Mouse (Mus musculus): Measurements from ENCODE around the gene Josd1. TPM values are rescaled to one million over a fixed set of nuclear protein-coding genes. Genes with fewer than 3 reads are reported as not detected.

The Josd1 gene
- polyA plus RNA-seq (2016; fragmentation: Nextera tagmentation; extraction: Ambion mirVana), result 30.1 and 32.7 TPM in 2 replicates

DNA sequence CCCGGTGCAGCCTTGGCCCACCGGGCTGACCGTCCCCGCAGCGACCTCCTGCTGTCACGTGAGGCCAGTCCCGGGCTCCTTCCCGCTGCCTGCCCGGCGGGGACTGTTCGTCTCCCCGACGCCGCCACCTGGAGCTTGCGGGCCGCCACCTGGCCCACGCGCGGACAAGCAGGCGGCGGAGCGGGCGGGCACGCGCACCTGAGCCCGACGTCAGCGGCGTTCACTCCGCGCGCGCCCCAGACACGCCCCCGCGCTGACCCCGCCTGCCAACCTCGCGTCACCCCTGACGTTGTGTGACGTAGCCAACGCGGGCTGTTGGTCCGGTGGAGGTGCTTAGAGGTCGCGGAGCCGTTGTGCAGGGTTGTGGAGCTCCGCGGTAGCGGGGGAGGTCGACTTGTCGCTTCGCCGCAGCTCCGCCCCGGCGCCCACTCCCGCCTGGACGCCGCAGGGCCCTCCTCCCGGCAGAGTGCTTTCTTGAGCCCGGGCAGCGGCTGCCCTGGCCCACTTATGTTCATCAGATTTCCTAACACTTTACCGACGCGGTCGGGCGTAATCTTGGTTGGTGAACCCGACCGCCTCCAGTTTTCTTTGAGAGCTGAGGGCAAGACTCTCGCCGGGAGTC is at the start of gene Josd1:
Gene Josd1, minus strand, starts transcription at position 274 of the 622 bp plus-strand sequence.
- H3K4me1 ChIP-seq, result peaks cover 60% of the 10 kb centered on the region
- under 1% methylated on average over 63 of the region's 72 CpGs for whole genome bisulfite sequencing
- H3K27me3 ChIP-seq, result no peaks in the 10 kb centered on the region
- peak within 1 kb of the TSS; percentile 78 for H3K4me2 ChIP-seq (replicated peaks)
- peak within 1 kb of the TSS; percentile 77 for H3K4me3 ChIP-seq
- peak within 1 kb of the TSS; percentile 89 for H3K9ac ChIP-seq
- H3K36me3 ChIP-seq, result no peaks in the 10 kb centered on the region
- peak; percentile 37 for ATAC-seq (ENCODE audit: insufficient number of reproducible peaks, insufficient read depth, low FRiP score, low TSS enrichment)
- peak within 1 kb of the TSS; percentile 97 for H3K27ac ChIP-seq
- H3K9me3 ChIP-seq, result no peaks in the 10 kb centered on the region

DNA sequence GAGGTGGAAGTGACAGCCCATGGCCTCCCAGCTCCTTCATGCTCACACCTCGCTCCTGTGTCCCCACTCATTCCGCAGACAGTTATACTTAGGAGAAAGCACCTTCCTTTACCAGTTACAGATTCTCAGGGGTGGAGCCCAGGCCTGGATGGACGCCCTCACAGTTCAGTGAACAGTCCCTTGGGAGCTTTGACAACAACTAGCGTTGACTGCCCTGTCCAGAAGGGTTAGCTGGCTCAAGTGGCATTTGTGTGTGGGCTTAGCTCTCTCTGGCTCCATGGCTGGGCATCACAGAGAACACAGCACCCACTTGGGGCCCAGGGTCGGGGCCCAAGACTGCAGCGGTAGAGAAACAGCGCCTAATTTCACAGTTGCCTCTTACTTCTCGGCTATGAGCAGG is 46.6 kb upstream of the Josd1 start:
- Histone ChIP-seq H3K27ac (no peak overlapping the region), H3K9ac (no peak overlapping the region), H3K9me3 (no peaks in the 10 kb centered on the region), H3K4me1 (0 out of 2 replicates have a peak, but pooled peaks cover 3% of the 10 kb centered on the region), H3K27me3 (no peaks in the 10 kb centered on the region), H3K4me3 (no peak overlapping the region), H3K36me3 (peaks cover 90% of the 10 kb centered on the region), H3K4me2 (replicated peaks) (no peak overlapping the region)
- no peak for ATAC-seq (ENCODE audit: insufficient number of reproducible peaks, insufficient read depth, low FRiP score, low TSS enrichment)
- 86% methylated on average over 8 of the region's 8 CpGs for WGBS

- no peaks in the 10 kb centered on the region for H3K4me1 ChIP-seq
- H3K9ac ChIP-seq, result no peak overlapping the region
- no peak overlapping the region for H3K4me3 ChIP-seq
- H3K36me3 ChIP-seq, result peaks cover 90% of the 10 kb centered on the region
- H3K4me2 ChIP-seq (replicated peaks), result no peak overlapping the region
- H3K27ac ChIP-seq, result no peak overlapping the region
- no peaks in the 10 kb centered on the region for H3K27me3 ChIP-seq
- ATAC-seq (ENCODE audit: insufficient number of reproducible peaks, insufficient read depth, low FRiP score, low TSS enrichment), result no peak
- 77% methylated on average over 4 of the region's 4 CpGs for WGBS
- H3K9me3 ChIP-seq, result no peaks in the 10 kb centered on the region
Measured at GRCm38 (mm10) chr15:79733640-79734039, 45.9 kb upstream of the Josd1 start.

- Histone ChIP-seq H3K27me3 (no peaks in the 10 kb centered on the region), H3K4me2 (replicated peaks) (no peak overlapping the region), H3K27ac (no peak overlapping the region), H3K9ac (no peak overlapping the region), H3K36me3 (peaks cover 90% of the 10 kb centered on the region), H3K9me3 (no peaks in the 10 kb centered on the region), H3K4me1 (no peaks in the 10 kb centered on the region), H3K4me3 (no peak overlapping the region)
- WGBS, result 92% methylated on average over 8 of the region's 8 CpGs
- no peak for ATAC-seq (ENCODE audit: insufficient number of reproducible peaks, insufficient read depth, low FRiP score, low TSS enrichment)
Measured at GRCm38 (mm10) chr15:79733192-79733591, 45.5 kb upstream of the Josd1 start.

DNA sequence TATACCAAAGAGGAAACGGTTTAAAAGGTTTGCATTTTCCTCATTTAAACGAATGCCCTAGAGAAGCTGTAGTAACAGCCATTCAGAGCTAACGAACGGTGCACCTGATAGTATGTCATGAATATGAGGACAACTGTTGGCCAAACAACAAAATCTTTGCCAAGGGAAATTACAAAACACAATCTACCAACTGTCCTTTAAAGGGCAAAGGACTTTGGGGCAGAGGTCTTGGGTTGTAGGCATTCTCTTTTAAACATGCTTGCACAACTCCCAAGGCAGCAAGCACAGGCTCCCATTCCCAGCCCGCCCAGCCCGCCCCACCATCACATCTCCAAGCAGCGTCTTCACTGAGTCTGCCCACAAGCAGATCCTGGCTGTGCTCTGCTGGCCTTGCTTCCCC is 43.8 kb upstream of the Josd1 start:
- WGBS, result 89% methylated on average over 7 of the region's 7 CpGs
- no peak overlapping the region for H3K4me3 ChIP-seq
- no peak overlapping the region for H3K4me2 ChIP-seq (replicated peaks)
- H3K36me3 ChIP-seq, result peaks cover 90% of the 10 kb centered on the region
- H3K4me1 ChIP-seq, result no peaks in the 10 kb centered on the region
- no peak for ATAC-seq (ENCODE audit: insufficient number of reproducible peaks, insufficient read depth, low FRiP score, low TSS enrichment)
- H3K27ac ChIP-seq, result no peak overlapping the region
- no peaks in the 10 kb centered on the region for H3K27me3 ChIP-seq
- no peaks in the 10 kb centered on the region for H3K9me3 ChIP-seq
- no peak overlapping the region for H3K9ac ChIP-seq

- WGBS, result 87% methylated on average over 10 of the region's 10 CpGs
- Histone ChIP-seq H3K9me3 (no peaks in the 10 kb centered on the region), H3K4me3 (no peak overlapping the region), H3K9ac (no peak overlapping the region), H3K36me3 (peaks cover 92% of the 10 kb centered on the region), H3K27ac (no peak overlapping the region), H3K4me2 (replicated peaks) (no peak overlapping the region), H3K4me1 (no peaks in the 10 kb centered on the region), H3K27me3 (no peaks in the 10 kb centered on the region)
- no peak for ATAC-seq (ENCODE audit: insufficient number of reproducible peaks, insufficient read depth, low FRiP score, low TSS enrichment)
Measured at GRCm38 (mm10) chr15:79728731-79729388, 41.1 kb upstream of the Josd1 start.

- H3K27ac ChIP-seq, result no peak overlapping the region
- no peak for ATAC-seq (ENCODE audit: insufficient number of reproducible peaks, insufficient read depth, low FRiP score, low TSS enrichment)
- no peak overlapping the region for H3K4me3 ChIP-seq
- peaks cover 89% of the 10 kb centered on the region for H3K36me3 ChIP-seq
- no peaks in the 10 kb centered on the region for H3K4me1 ChIP-seq
- H3K9ac ChIP-seq, result no peak overlapping the region
- 72% methylated on average over 5 of the region's 5 CpGs for WGBS
- no peaks in the 10 kb centered on the region for H3K9me3 ChIP-seq
- H3K4me2 ChIP-seq (replicated peaks), result no peak overlapping the region
- no peaks in the 10 kb centered on the region for H3K27me3 ChIP-seq
Measured at GRCm38 (mm10) chr15:79728311-79728710, 40.6 kb upstream of the Josd1 start.

DNA sequence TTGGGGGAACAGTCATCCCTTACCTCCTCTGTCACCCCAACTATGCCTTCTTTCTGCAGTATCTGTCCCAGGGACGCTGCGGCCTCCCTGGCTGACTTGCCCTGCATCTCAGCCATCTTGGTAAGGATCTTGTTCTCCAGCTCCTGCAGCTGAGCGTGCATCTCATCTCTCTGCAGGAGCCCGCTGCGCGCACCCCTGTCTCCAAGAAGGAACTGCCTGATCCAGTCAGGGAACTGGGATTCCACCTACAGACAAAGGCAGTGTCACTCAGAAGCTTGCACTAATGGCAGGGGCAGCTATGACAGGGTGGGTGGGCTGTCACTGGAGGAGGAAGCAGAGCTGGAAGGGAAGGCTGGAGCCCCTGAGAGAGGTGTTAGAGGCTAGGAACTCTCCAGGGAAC is 40.1 kb upstream of the Josd1 start:
- Histone ChIP-seq H3K4me3 (no peak overlapping the region), H3K27me3 (no peaks in the 10 kb centered on the region), H3K4me1 (no peaks in the 10 kb centered on the region), H3K36me3 (peaks cover 84% of the 10 kb centered on the region), H3K9me3 (no peaks in the 10 kb centered on the region), H3K4me2 (replicated peaks) (no peak overlapping the region), H3K9ac (no peak overlapping the region), H3K27ac (no peak overlapping the region)
- 81% methylated on average over 6 of the region's 6 CpGs for WGBS
- no peak for ATAC-seq (ENCODE audit: insufficient number of reproducible peaks, insufficient read depth, low FRiP score, low TSS enrichment)

- Histone ChIP-seq H3K27me3 (no peaks in the 10 kb centered on the region), H3K27ac (no peak overlapping the region), H3K9ac (no peak overlapping the region), H3K36me3 (peaks cover 79% of the 10 kb centered on the region), H3K4me3 (no peak overlapping the region), H3K4me1 (no peaks in the 10 kb centered on the region; the same call in 1 of the 2 replicates), H3K4me2 (replicated peaks) (no peak overlapping the region), H3K9me3 (no peaks in the 10 kb centered on the region)
- WGBS, result 88% methylated on average over 11 of the region's 11 CpGs
- no peak for ATAC-seq (ENCODE audit: insufficient number of reproducible peaks, insufficient read depth, low FRiP score, low TSS enrichment)
Measured at GRCm38 (mm10) chr15:79725190-79725789, 37.6 kb upstream of the Josd1 start.

GRCm38 (mm10) chr15:79723439-79723838 is 35.7 kb upstream of the Josd1 start:
- ATAC-seq (ENCODE audit: insufficient number of reproducible peaks, insufficient read depth, low FRiP score, low TSS enrichment), result no peak
- 31% methylated on average over 1 of the region's 1 CpGs for WGBS
- H3K4me3 ChIP-seq, result no peak overlapping the region
- H3K4me1 ChIP-seq, result no peaks in the 10 kb centered on the region; the same call in 1 of the 2 replicates
- H3K27me3 ChIP-seq, result no peaks in the 10 kb centered on the region
- no peak overlapping the region for H3K9ac ChIP-seq
- no peak overlapping the region for H3K4me2 ChIP-seq (replicated peaks)
- H3K27ac ChIP-seq, result no peak overlapping the region
- peaks cover 80% of the 10 kb centered on the region for H3K36me3 ChIP-seq
- H3K9me3 ChIP-seq, result no peaks in the 10 kb centered on the region

- H3K27ac ChIP-seq, result no peak overlapping the region; the same call in 1 of the 2 replicates
- no peak overlapping the region for H3K4me3 ChIP-seq
- H3K36me3 ChIP-seq, result peaks cover 77% of the 10 kb centered on the region
- no peak overlapping the region for H3K4me2 ChIP-seq (replicated peaks)
- H3K9me3 ChIP-seq, result no peaks in the 10 kb centered on the region
- H3K9ac ChIP-seq, result no peak overlapping the region
- H3K4me1 ChIP-seq, result no peaks in the 10 kb centered on the region; the same call in 1 of the 2 replicates
- no peak for ATAC-seq (ENCODE audit: insufficient number of reproducible peaks, insufficient read depth, low FRiP score, low TSS enrichment)
- no peaks in the 10 kb centered on the region for H3K27me3 ChIP-seq
- WGBS, result 80% methylated on average over 4 of the region's 4 CpGs
Measured at GRCm38 (mm10) chr15:79720796-79721195, 33.1 kb upstream of the Josd1 start.

DNA sequence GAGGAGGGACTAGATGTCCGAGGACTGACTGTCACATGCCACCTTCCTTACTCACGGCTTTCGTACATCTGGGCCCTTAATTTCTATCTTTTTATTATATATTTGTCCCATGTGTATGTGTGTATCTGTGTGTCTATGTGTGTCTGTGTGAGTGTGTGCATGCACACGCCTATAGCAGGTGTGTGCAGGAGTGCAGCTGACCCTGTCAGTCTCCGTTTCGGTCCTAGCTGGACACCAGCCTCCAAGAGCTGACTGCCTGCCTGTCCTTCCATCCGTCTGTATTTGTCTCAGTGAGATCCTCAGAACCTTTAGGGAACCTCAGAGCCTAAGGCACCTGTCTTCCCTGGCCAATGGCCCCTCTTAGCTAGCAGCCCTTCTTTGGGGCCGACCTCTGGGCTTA is 32.5 kb upstream of the Josd1 start:
- H3K4me2 ChIP-seq (replicated peaks), result no peak overlapping the region
- no peaks in the 10 kb centered on the region; the same call in 1 of the 2 replicates for H3K4me1 ChIP-seq
- WGBS, result 83% methylated on average over 8 of the region's 8 CpGs
- peaks cover 77% of the 10 kb centered on the region for H3K36me3 ChIP-seq
- no peak overlapping the region for H3K27ac ChIP-seq
- H3K9me3 ChIP-seq, result no peaks in the 10 kb centered on the region
- H3K9ac ChIP-seq, result no peak overlapping the region
- H3K4me3 ChIP-seq, result no peak overlapping the region
- no peak for ATAC-seq (ENCODE audit: insufficient number of reproducible peaks, insufficient read depth, low FRiP score, low TSS enrichment)
- no peaks in the 10 kb centered on the region for H3K27me3 ChIP-seq

Measured in embryonic facial prominence, embryonic 12.5 days (tissue).